Mouse (Mus musculus): Measurements from ENCODE around the gene Acot10. TPM values are rescaled to one million over a fixed set of nuclear protein-coding genes. Genes with fewer than 3 reads are reported as not detected.

The Acot10 gene
- polyA plus RNA-seq, 1 experiment from 2014 or later = 0.09 TPM

Other genes starting within 250 kb of the Acot10 start
- 0.03 and 0.14 TPM in 2 replicates for gene Cdh12, start 217.5 kb downstream of the Acot10 start, polyA plus RNA-seq (2016; fragmentation: Nextera tagmentation; extraction: Ambion mirVana)

Data from heart, embryonic 10.5 days (tissue).